Mouse (Mus musculus) neural tube, embryonic 14.5 days (tissue): ENCODE measurements around the gene Bbx. TPM values are rescaled to one million over a fixed set of nuclear protein-coding genes. Genes with fewer than 3 reads are reported as not detected.

ENCODE experiments used
- ATAC-seq: fragments of 200-750 bp; cut with Nextera tagmentation; 2 replicates; pipeline ENCODE4 v1.8.0; 2017; ENCODE audit warnings: low read depth, mild to moderate bottlenecking, moderate TSS enrichment, moderate library complexity
- H3K27ac ChIP-seq: fragments of 300-500 bp; sonication (generic); 2 replicates; pipeline ENCODE4 v1.5.1; 2014; ENCODE audit warnings: low read depth, mild to moderate bottlenecking, control low read depth, low read length, moderate library complexity, mixed read lengths
- H3K27me3 ChIP-seq: fragments of 300-500 bp; sonication (generic); 2 replicates; pipeline ENCODE4 v1.6.1; 2014; ENCODE audit warnings: low read length; ENCODE audit not compliant: control insufficient read depth, insufficient read depth
- H3K36me3 ChIP-seq: fragments of 300-500 bp; sonication (generic); 2 replicates; pipeline ENCODE4 v1.6.1; 2014; ENCODE audit warnings: low read length, mixed read lengths; ENCODE audit not compliant: control insufficient read depth, insufficient read depth
- H3K4me1 ChIP-seq: fragments of 300-500 bp; sonication (generic); 2 replicates; pipeline ENCODE4 v1.6.1; 2014; ENCODE audit warnings: low read length; ENCODE audit not compliant: control insufficient read depth, insufficient read depth
- H3K4me2 ChIP-seq: fragments of 300-500 bp; sonication (generic); 2 replicates; pipeline ENCODE4 v1.6.1; 2014; ENCODE audit warnings: mild to moderate bottlenecking, low read depth, low read length, control low read depth
- H3K4me3 ChIP-seq: fragments of 300-500 bp; sonication (generic); 2 replicates; pipeline ENCODE4 v1.5.1; 2014; ENCODE audit warnings: low read depth, low read length, control low read depth, mixed read lengths
- H3K9ac ChIP-seq: fragments of 300-500 bp; sonication (generic); replicated peaks from 2 replicates; pipeline ENCODE4 v1.6.1; 2014; ENCODE audit warnings: low read depth, mild to moderate bottlenecking, control low read depth, low read length, mixed read lengths
- H3K9me3 ChIP-seq: fragments of 300-500 bp; sonication (generic); 2 replicates; pipeline ENCODE4 v1.6.1; 2016; ENCODE audit warnings: low read length; ENCODE audit not compliant: control insufficient read depth
- WGBS: fragments of 180-500 bp; shearing (Covaris S2); extraction: QIAGEN DNeasy Blood & Tissue Kit; methylation state at CpG from one replicate; pipeline ENCODE4 v1.1.7; 2014; 5-methylcytosine and 5-hydroxymethylcytosine counted together
- polyA plus RNA-seq: library from polyadenylated mRNA; unstranded; fragments of >200 nt; fragmentation: Nextera tagmentation; extraction: Ambion mirVana; gene quantifications from 2 replicates; pipeline ENCODE4 v1.2.1, GENCODE M21; 2014

Gene Bbx
- polyA plus RNA-seq, 1 experiment from 2014 or later: 12.4 TPM

DNA sequence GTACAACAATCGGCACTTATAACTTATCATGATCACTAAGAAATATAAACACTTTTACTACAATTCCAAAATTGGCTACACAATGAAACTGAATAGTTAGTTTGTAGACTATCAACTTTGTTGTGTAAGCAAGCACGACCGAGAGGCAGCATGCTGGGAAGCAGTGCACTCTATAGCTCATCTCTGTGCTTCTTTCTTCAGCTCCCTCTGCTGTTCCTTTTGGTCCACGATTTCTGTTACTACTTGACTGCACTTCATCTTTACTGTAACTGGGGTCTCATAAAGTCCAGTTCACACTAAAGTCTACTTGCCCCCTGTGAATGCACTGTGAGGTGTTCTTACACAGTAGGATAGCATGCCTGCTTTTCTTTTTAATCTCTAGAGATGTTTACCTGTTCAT, 189.7 kb downstream of the Bbx start:
- WGBS: 81% methylated on average over 4 of the region's 4 CpGs
- Histone ChIP-seq H3K36me3 (no peaks in the 10 kb centered on the region), H3K4me1 (no peaks in the 10 kb centered on the region), H3K4me2 (no peak overlapping the region), H3K9ac (no peak overlapping the region), H3K4me3 (no peak overlapping the region), H3K9me3 (no peaks in the 10 kb centered on the region), H3K27me3 (no peaks in the 10 kb centered on the region), H3K27ac (no peak overlapping the region)
- 0 out of 2 replicates have a peak, but pooled peaks have one; percentile 44 for ATAC-seq

DNA sequence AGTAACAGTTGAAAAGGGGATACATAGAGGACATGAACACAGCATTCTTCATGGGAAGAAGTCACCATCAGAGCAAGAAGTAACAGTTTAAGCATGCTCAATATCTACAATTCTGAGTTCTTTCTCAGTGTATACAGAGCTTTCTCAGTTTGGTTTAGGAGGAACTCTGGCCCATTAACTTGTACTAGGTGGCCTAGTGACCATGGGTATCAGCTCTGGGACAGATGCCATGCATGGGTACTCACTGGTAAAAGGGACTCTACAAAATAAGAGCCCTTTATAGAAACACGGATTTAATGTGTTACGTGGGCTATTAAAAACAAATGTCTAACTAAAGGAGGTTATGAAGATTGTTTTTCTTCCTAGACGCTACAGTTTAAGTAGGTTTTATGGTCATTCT, 190.6 kb downstream of the Bbx start:
- Histone ChIP-seq H3K27ac (no peak overlapping the region), H3K4me2 (no peak overlapping the region), H3K4me1 (no peaks in the 10 kb centered on the region), H3K27me3 (no peaks in the 10 kb centered on the region), H3K4me3 (no peak overlapping the region), H3K9me3 (no peaks in the 10 kb centered on the region), H3K36me3 (no peaks in the 10 kb centered on the region), H3K9ac (no peak overlapping the region)
- no peak for ATAC-seq
- 96% methylated on average over 3 of the region's 3 CpGs for WGBS

DNA sequence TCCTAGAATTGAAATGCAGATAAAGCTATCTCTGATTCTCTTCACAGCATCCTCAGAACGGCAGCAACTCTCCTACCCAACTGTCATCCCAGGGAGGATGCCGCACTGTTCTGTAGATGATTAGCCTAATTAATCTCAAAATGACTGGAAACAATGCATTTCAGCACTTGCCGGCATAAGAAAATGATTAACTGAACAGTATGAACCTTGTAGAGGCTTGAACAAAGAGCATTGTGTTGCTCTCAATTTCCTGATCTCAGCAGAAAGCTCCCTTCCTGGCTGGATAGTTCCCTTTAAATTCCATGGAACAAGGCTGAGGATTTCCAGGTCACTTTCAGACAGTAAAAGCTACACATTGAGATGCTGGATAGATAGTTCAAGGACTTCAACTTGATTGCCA, 197.0 kb downstream of the Bbx start:
- Histone ChIP-seq H3K4me2 (no peak overlapping the region), H3K9me3 (no peaks in the 10 kb centered on the region), H3K4me1 (no peaks in the 10 kb centered on the region), H3K27ac (no peak overlapping the region), H3K36me3 (no peaks in the 10 kb centered on the region), H3K27me3 (no peaks in the 10 kb centered on the region), H3K4me3 (no peak overlapping the region), H3K9ac (no peak overlapping the region)
- 53% methylated on average over 3 of the region's 3 CpGs for WGBS
- ATAC-seq: no peak

DNA sequence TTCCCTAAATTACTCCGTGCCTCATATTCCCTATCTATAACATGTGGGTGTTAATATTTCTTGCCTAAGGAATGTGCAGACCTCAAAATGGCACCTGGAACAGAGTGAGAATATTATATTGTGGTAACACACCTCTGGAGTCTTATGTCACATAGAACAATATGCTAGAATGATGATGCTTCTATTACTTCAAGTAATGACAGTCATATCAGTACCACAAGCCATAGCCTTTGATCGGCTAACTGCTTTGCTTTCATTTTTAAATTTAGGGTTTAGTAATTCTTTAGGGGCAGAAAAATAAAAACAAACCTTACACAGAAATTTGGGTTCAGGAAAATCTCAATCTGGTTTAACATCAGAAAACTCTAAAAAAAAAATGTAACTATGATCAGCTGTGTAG, 201.6 kb downstream of the Bbx start:
- Histone ChIP-seq H3K4me2 (no peak overlapping the region), H3K27me3 (no peaks in the 10 kb centered on the region), H3K36me3 (no peaks in the 10 kb centered on the region), H3K27ac (no peak overlapping the region), H3K9ac (no peak overlapping the region), H3K9me3 (no peaks in the 10 kb centered on the region), H3K4me3 (no peak overlapping the region), H3K4me1 (no peaks in the 10 kb centered on the region)
- 95% methylated on average over 2 of the region's 2 CpGs for WGBS
- ATAC-seq: no peak

DNA sequence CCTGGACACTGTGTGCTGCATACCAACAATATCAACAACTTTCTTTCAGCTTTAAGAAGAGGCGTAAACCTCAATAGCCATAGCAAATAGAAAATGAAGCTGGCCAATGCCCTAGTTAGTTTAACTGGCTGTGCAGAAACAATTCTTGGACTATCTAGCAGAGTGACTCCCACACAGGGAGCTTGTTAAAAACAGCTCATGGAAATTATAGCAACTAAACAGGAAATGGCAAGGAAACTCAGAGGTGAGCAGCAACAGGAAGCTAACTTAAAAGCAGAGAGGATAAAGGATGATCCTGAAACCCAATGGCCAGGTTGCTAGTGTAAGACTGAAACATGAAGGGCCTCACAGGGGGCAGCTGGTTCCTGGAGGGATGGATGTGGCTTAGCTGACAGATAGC, 203.4 kb downstream of the Bbx start:
- WGBS: 93% methylated on average over 1 of the region's 1 CpGs
- no peak overlapping the region for H3K27ac ChIP-seq

DNA sequence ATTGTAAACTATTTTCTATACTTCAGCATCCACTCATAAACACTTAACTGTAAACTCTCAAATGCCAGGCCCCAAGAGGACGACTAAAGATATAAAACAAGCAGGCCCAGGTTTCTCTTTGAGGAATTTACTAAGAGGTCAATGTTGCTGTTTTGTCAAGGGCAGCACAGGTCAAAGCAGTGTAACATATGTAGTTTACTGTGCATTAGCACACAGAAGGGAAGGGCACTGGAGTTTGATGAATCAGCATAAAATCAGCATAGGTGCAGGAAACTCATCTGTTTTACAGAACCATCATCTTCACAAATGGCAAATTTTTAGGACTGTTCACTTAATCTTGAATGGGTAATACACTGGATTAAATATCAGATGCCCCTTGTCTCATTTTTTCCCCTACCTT, 205.9 kb downstream of the Bbx start:
- Histone ChIP-seq H3K27me3 (no peaks in the 10 kb centered on the region), H3K4me1 (no peaks in the 10 kb centered on the region), H3K36me3 (no peaks in the 10 kb centered on the region), H3K9ac (no peak overlapping the region), H3K9me3 (no peaks in the 10 kb centered on the region), H3K4me3 (no peak overlapping the region), H3K27ac (no peak overlapping the region), H3K4me2 (no peak overlapping the region)
- 67% methylated on average over 1 of the region's 1 CpGs for WGBS
- no peak for ATAC-seq

More for the DNA sequence above, 203.4 kb downstream of the Bbx start:
- Histone ChIP-seq H3K4me2 (no peak overlapping the region), H3K27me3 (no peaks in the 10 kb centered on the region), H3K36me3 (no peaks in the 10 kb centered on the region), H3K9ac (no peak overlapping the region), H3K4me1 (no peaks in the 10 kb centered on the region), H3K4me3 (no peak overlapping the region), H3K9me3 (no peaks in the 10 kb centered on the region)
- ATAC-seq: no peak

DNA sequence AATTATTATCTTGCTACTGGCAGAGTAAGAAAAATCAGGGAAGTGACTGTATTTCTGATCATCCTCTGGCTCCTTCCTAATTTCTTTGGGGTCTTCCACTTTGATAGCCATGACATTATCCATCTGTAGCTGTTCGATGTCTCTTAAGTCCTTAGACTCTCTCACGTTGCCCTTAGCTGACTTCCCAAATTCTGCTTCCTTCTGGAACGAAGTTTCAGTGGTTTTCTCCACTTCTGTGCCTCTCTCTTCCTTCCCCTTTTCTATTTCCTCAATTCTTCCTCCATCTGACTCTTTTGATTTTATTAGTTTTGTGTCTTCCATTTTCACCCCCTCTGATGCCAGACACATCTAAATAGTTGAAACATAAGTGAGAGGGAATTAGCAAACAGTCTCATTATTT, 207.2 kb downstream of the Bbx start:
- ATAC-seq: no peak
- H3K27ac ChIP-seq: no peak overlapping the region
- H3K9ac ChIP-seq: no peak overlapping the region
- no peaks in the 10 kb centered on the region for H3K4me1 ChIP-seq
- WGBS: 94% methylated on average over 3 of the region's 3 CpGs
- no peaks in the 10 kb centered on the region for H3K27me3 ChIP-seq
- no peak overlapping the region for H3K4me2 ChIP-seq
- H3K9me3 ChIP-seq: no peaks in the 10 kb centered on the region
- H3K4me3 ChIP-seq: no peak overlapping the region
- 0 out of 2 replicates have a peak, but pooled peaks cover 3% of the 10 kb centered on the region for H3K36me3 ChIP-seq

- H3K4me3 ChIP-seq: no peak overlapping the region
- H3K27me3 ChIP-seq: no peaks in the 10 kb centered on the region
- no peaks in the 10 kb centered on the region for H3K9me3 ChIP-seq
- H3K4me1 ChIP-seq: no peaks in the 10 kb centered on the region
- ATAC-seq: no peak
- no peak overlapping the region for H3K9ac ChIP-seq
- H3K36me3 ChIP-seq: 0 out of 2 replicates have a peak, but pooled peaks cover 4% of the 10 kb centered on the region
- WGBS: 85% methylated on average over 8 of the region's 8 CpGs
- no peak overlapping the region for H3K4me2 ChIP-seq
- H3K27ac ChIP-seq: no peak overlapping the region
These were observed 211.3 kb downstream of the Bbx start for GRCm38 (mm10) chr16:50220734-50221501.

- Histone ChIP-seq H3K4me2 (no peak overlapping the region), H3K9me3 (no peaks in the 10 kb centered on the region), H3K9ac (no peak overlapping the region), H3K36me3 (0 out of 2 replicates have a peak, but pooled peaks cover 4% of the 10 kb centered on the region), H3K27ac (no peak overlapping the region), H3K27me3 (no peaks in the 10 kb centered on the region), H3K4me1 (no peaks in the 10 kb centered on the region), H3K4me3 (no peak overlapping the region)
- ATAC-seq: no peak
These were observed 215.1 kb downstream of the Bbx start for GRCm38 (mm10) chr16:50217084-50217483.
